Mouse (Mus musculus): ENCODE measurements around the gene Acads.
"Not testable (repeated sequence)": the region's sequence is repeated elsewhere in the genome, so short reads cannot be mapped to it uniquely, and the experiment has no call there.

Gene Acads

DNA sequence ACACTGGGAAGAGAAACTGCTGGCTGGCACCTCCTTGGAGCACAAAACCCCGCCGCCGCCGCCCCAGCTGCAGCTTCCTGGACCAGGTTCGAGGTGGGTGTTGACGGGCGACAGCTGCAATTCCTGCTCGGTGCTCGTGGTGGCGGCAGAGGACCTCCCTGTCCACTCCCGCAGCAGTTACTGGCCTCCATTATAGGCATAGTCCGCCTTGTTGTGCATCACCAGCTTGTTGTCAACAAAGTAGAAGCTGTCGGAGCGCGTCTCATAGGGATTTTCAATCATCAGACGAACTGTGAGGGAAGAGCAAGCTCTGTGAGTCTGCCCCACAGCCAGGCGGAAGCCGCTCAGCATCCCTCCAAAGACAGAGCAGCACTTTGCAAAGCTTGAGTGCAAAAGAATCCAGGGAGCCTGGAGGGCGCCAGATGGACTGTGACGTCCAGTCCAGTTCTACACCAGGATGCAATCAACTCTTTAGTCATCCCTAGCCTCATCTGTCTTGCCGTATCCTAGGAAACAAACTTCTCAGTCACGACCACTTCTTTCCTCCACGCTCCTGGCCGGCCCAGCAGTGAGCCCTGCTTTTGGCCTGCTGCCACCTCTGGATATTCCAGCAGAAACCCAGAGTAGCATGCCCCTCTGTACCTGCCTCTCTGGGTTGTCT, 6.2 kb upstream of the Acads start:
- peak; percentile 50 for DNase-seq (ENCODE audit: low read depth)

DNA sequence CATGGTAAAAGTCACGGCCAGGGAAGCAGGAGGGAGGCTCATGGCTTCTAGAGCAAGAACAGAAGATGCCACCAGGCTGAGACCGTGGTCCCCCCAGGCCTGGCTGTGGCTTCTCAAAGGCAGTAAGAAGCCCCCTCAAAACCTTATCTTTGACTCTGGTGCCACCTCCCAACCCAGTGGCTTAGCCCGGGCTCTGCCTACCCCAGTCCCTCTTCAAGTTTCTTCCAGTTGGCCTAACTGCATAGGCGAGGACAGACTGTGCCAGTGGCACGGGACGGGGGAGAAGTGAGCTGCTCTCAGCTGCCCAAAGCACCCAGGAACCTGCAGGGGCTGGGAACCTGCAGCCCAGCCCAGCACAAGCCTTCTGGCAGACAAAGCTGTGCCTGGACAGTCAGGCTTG, 5.5 kb upstream of the Acads start:
- no peak for DNase-seq (ENCODE audit: low read depth)

DNA sequence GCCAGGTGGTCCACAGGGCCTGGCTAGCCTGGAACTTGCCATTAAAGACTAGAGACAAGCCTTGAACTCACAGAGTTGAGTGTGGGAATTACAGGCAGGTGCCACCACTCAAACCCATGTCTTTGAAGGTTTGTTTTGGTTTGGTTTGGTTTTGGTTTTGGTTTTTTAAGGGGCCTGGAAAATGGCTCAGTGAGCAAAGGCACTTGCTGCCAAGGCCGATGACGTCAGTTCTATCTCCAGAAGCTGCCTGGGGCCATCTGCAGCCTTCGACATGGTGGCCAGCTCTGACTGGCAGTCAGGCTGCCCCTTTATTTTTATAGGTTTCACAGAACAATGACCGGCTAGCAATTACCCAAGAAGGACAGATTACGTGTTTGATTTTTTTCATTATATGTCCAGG, 1.8 kb upstream of the Acads start:
- DNase-seq (ENCODE audit: low read depth): no peak

DNA sequence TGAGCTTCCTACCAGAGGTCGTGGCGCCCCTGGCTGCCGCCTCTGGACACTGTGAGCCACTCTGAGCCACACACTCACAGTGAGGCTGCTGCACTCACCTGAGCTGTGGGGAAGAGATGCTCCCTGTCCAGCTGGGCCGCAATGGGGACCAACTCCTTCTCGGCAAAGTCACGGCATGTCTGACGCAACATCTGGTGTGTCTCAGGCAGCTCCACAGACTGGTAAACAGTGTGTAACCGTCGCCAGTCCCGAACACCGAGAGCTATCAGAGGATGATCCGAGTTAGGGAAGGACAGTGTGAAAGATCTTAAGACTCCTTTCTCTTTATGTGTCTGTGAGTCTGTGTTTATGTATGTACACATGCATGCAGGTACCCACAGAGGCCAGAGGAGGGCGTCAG, 1.7 kb downstream of the Acads start:
- DNase-seq (ENCODE audit: low read depth): no peak

DNA sequence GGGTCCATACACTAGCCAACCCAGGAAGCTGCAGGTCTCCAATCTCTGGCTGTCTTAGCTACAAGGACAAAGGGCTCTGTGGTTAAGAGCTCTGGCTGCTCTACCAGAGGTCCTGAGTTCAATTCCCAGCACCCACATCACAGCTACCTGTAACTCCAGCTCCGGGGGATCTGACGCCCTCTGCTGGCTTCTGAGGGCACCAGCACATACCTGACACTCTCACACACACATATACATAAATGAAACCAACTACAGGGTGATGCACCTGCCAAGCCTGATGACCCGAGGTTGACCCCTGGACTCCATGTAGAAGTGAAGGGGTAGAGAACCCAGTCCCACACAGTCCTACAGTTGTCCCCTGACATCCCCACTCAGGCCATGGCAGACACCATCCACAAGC, 2.7 kb downstream of the Acads start:
- no peak for DNase-seq (ENCODE audit: low read depth)

DNA sequence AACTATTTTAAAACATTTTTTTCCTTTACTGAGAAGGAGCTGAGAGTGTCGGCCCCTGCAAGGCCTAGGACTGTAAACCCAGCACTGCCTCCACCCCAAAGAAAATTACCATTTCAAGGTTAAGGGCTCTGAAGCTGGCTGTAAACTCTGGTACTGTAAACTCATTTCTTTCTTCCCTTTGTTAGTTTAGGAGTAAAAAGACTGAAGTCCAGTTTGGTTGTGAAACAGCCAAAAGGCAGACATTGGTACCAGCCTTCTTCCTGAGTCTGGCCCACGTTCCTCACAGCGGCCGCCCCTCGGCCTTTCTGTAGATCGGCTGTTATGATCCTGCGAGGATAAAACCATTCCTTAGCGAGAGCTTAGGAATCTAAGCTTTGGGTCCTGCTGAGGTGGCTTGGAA, 4.6 kb downstream of the Acads start:
- no peak for DNase-seq (ENCODE audit: low read depth)

DNA sequence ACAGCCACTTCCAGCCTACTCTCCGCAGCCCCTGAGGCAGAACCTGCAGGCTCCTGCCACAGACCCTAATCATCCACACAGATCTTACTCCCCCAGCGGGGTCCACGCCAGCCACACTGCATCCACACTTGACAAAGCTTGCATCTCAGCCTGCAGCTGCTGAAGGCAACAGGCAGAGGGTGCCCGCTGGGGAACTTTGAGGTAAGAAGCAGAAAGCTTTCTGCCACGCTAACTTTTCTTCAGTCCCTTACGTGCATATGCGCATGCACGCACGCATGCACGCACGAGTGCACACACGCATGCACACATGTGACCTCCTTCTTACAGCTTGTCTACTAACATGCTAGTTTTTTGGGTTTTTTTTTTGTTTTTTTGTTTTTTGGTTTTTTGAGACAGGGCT, 5.9 kb downstream of the Acads start:
- DNase-seq (ENCODE audit: low read depth): no peak

DNA sequence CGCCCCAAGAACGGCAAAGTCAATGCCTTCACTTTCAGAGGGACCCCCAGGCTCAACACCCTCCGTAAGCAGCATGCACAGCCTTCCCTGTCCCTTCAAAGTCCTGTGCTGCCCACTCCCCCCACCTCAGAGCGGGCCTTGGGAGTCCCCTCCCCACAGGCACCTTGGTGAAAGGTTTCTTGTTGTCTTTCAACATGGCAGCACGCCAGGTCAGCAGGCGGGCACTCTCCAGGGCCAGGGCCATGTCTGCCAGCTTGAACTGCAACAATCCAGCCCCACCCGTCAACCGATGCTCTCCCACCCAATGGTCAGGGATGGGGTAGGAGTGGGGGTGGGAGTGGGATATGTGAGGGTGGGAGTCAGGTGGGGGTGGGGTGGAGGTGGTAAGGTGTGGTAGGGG, 8.0 kb downstream of the Acads start:
- no peak for DNase-seq (ENCODE audit: low read depth)

DNA sequence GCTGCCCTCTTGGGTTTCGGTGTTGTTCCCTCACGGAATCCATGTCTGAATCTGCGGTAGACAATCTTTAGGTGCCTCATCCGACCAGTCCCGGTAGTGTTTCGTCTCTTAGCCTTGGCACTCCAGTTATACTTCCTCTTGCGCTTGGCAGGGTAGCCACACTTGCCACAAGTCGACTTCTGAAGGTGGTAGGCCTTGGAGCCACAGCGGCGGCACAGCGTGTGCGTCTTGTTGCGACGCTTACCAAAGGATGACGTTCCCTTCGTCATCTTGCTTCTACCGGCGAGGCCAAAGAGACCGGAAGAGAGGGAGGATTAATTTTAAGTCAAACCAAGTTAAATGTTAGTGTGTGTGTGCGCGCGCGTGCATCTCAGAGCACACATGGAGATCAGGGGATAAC, 15.9 kb downstream of the Acads start:
- not testable (repeated sequence) for DNase-seq (ENCODE audit: low read depth)

DNA sequence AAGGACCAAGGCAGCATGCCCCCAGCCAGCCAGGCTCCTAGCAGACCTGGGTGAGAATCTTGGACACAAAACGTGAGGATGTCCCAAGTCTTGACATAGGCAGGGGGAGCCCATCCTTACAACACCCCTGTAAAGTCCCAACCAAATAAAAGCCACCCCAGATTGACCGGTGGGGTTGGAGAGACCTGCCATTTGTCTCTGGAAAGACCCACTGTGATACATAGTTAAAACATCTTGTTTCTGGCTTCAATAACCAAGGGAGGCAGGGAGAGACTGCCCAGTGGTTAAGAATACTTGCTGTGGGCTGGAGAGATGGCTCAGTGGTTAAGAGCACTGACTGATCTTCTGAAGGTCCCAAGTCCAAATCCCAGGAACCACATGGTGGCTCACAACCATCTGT, 16.9 kb downstream of the Acads start:
- no peak for DNase-seq (ENCODE audit: low read depth)

DNA sequence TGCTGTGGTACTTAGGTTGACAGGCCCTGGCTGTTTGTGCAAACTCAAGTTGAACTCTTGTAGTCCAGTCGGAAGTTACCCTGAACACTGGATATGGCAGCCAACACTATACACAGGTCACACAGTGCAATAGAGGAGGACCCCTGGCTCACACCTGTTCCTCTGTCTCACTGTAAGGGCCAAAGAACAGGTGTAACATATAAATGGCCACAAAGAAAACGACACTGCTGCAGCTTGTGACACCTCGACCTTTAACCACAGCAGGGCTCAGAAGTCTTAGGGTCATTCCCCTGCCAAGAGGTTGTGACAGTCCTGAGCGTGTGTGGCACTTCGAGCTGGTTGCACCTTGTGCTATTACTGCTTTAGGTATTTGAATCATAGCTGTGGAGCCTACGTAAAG, 18.7 kb downstream of the Acads start:
- DNase-seq (ENCODE audit: low read depth): no peak

DNA sequence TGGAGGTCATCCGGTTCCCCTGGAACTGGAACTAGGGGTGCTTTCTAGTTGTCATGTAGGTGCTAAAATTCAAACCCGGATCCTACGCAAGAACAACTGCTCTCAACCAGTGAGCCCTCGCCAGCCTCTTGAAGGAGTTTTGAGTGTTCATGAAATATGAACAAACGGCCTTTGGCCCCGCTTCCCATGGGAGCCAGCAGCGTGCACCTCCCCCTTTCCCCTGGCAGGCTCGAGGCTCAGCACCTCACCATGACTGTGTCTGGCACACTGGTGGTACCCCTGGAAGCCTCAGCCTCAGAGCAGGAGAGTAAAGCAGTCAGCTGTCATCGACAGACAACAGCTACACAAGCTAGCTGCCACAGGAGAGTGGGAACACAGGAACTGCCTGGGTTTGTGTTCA, 19.2 kb downstream of the Acads start:
- no peak for DNase-seq (ENCODE audit: low read depth)

DNA sequence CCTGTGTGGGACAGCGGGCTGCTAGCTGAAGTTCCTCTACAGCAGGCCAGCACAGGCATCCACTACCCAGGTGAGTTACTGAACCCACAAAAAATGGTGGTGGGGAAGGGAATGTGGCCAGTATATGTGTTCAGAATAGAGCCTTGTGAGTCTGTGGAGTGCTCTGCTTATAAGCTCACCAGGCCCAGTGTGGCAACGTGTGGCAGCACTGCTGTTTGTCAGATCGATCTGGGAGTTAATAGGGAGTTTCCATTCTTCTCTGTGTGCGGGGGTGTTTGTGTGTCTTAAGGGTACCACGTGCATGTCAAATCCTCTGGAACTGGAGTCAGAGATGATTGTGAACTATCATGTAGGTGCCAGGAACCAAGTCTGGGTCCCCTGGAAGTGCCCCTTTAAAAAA, 19.6 kb downstream of the Acads start:
- no peak for DNase-seq (ENCODE audit: low read depth)

DNA sequence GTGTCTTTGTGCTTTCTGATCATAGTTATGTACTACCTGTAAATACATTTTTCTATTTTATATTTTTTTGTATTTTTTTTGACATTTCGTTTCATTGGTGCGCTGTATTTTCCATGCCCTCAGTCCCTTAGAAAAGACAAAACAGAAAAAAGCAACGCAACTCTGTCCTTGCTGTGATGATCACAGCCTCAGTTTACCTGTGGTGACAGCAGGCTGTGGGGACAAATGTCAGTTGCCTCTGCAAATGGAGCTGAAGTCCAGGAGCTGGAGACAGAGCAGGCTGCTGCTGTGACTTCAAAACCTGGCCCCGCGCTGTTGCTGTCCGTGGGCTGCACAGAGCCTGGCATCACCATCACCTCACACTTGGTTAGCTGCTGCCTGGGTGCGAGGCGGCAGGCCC, 21.0 kb downstream of the Acads start, which contains the start of gene Gm10401:
Gm10401 (minus strand) TSS at position 101 of the 400 bp plus-strand sequence.
- DNase-seq (ENCODE audit: low read depth): no peak

DNA sequence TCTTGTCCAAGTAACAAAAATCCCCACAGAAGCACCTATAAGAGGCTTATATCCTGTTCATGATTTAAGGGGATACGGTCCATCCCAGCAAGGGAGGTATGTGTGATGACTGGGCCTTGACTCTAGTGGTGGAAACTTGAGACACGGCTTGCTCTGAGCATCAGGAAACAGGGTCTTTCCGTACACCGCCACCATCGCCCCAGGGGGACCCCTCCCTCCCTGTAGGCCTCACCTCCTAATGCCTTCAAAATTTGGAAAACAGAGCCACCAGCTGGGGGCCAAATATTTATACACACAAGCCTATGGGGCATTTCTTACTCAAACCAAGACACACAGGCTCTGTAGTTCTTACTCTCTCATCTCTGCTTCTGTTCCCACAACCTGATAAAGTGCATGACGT, 27.4 kb downstream of the Acads start:
- no peak for DNase-seq (ENCODE audit: low read depth)

DNA sequence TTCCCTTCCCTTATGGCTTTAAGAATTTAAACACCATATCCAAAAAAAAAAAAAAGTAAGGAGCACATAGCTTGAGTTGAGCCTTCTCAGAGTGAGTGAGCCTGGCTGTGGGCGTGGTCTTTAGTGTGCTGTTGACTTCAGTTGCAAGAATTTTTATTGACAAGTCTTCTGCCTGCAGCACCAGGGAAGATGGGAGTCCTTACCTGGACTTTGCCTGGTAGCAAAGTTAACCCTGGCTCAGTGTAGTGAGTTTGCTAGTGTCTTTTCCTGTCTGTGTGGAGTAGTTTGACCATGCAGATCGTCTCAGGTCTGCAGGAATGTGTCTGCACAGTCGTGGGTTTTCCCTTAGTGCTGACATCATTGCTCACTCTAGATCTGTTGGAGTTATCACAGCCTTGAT, 28.1 kb downstream of the Acads start:
- no peak for DNase-seq (ENCODE audit: low read depth)

DNA sequence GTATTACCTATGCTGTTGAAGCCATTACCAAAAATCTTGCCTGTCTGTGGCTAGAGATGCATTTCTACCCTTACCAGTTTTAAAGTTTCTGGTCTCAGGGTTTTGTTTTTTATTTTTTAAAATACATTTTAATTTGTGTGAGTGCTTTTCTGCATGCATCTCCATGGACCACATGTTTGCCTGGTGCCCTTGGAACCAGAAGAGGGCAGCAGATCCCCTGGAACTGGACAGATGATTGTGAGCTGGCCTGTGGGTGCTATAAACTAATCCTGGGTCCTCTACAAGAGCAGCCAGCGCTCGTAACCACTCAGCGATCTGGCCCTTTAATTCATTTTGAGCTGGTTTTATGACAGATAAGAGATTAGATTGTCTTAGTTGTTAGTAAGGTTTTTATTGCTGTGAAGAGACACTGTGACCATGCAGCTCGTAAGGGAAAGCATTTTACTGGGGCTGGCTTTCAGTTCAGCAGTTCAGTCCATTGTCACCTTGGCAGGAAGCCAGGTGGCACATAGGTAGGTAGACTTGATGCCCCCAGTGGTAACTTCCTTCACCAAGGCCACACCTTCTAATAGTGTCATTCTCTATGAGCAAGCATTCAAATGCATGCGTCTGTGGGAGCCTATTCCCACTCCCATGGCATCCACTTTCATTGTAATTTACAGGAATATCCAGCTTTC, 29.4 kb downstream of the Acads start:
- DNase-seq (ENCODE audit: low read depth): no peak

DNA sequence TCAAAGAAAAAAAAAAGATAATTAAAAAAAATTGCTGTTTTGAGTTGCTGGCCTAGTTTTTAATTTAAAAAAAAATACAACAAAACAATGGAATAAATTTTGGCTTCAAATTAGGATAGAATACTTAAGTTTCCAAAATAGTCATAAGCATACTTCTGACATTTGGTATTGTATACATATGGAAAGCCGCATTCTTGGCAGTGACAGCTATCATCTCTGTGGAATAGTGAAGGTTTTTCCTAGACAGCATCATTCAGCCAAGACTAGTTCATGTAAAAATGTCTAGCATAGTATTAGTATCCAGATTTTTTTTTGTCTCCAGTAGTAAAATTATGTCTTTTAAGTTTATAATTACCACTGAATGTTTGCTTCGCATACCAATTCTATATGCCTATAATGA, 33.5 kb downstream of the Acads start:
- DNase-seq (ENCODE audit: low read depth): no peak

DNA sequence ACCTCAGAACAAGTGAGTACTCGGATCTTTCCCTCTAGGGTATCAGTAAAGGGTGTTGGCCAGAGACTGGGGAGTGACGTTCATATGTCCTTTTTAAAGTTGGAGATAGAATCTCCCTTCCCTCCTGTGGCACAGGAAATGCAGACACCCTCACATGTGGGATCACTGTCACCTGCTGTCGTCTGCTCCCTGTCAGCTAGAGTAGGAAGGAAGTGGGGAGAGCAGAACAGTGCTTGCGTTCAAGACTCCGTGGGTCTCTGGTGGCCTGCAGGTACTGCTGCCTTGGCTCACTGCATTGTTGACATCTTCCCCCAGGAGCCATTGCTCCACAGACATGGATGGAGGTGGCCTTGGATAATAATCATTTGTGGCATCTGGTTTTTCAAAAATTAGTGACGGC, 35.7 kb downstream of the Acads start:
- no peak for DNase-seq (ENCODE audit: low read depth)

DNA sequence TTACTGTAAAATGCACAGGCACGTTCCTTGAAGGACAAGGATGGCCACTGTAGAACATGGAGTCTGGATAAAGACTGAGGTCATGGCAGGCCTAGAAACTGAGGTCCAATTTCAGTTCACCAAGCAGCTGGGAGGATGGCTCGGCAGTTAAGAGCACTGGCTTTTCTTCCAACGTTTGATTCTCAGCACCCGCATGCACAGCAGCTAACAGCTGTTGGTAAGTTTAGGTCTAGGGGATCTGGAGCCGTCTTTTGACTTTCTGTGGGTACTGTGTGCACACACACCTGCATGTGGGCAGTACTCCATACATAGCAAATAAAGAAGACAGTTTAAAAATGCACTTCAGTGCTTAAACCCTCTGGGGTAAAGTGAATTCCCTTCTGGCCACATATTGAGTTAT, 37.5 kb downstream of the Acads start:
- no peak for DNase-seq (ENCODE audit: low read depth)

DNA sequence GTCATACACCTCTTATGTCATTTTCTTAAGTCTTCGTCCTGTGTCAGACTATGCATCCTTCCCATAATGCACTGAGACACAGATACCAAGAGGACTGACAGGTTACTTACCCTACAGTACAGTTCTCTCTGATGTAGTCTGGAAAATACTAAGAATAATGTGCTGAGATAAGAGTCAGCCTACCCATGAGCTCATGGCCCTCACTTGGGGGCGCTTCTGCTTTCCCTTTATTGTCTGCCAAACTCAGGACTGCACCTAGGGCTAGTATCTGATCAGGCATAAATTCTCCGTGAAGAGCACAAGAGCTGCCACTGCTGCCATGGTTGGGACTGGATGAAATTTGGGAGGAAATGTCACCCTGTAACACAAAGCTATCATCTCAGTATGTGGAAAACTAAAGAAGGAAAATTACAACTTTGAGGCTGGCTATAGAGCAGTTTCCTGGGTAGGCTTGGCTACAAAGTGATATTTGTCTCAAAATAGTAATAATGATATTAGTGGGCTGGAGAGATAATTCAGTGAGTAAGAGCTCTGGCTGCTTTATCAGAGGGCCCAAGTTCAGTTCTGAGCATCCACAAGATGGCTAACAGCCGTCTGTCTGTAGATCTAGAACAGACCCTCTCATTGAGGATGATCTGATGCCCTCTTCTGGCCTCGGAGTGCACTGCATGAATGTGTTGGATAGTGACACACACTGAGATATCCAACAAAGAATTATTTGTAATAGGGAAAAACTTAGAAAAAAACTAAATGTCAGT, 42.8 kb downstream of the Acads start:
- DNase-seq (ENCODE audit: low read depth): peak; percentile 74

DNA sequence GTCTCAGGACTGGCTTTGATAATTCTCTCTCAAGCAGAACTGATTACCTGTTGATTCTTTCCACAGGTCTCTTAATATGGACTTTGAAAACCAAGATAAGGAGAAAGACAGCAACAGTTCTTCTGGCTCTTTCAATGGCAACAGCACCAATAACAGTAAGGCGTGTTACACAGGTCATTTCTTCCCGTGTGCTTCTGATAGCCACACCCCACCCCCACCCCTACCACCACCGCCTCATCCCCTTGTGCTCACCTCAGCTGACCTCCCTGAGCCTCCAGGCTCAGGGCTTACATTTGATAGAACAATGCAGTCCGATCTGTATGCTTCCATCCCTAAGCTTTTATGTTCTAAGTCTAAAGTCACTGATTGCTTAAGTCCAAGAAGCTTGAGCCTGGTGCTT, 44.4 kb downstream of the Acads start:
- no peak for DNase-seq (ENCODE audit: low read depth)

DNA sequence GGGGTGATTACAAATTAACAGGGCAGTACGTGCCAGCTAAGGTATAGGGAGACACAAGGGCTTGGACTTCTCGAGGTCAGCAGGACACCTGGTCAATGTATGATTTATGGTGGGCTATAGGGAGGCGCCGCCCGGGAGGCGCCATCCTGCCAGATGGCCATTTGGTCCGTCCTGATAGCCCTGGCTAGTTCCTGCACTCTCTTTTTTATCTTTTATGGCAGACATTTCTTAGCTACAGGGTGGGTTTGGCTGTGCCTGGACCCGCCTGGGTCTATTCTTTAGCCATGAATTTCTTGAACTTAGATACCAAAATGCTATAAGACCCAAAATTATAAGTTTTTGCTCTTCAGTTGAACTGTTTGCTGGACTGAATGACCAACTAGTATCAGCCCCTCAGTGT, 45.8 kb downstream of the Acads start:
- DNase-seq (ENCODE audit: low read depth): not testable (repeated sequence)
